Mouse (Mus musculus): ENCODE data around the gene Lpin3.

Gene Lpin3

GRCm38 (mm10) chr2:160932981-160933380 is 52.5 kb downstream of the Lpin3 start:
- no peak for DNase-seq (ENCODE audit: low spot score in 2 of 2)

GRCm38 (mm10) chr2:160933890-160934289 is 53.4 kb downstream of the Lpin3 start:
- no peak for DNase-seq (ENCODE audit: low spot score in 2 of 2)

- no peak for DNase-seq (ENCODE audit: low spot score in 2 of 2)
Measured at GRCm38 (mm10) chr2:160934451-160934850, 54.0 kb downstream of the Lpin3 start.

- DNase-seq (ENCODE audit: low spot score in 2 of 2) = no peak
Measured at GRCm38 (mm10) chr2:160940930-160941709, 60.6 kb downstream of the Lpin3 start.

- DNase-seq (ENCODE audit: low spot score in 2 of 2) = no peak
Measured at GRCm38 (mm10) chr2:160942443-160942842, 62.0 kb downstream of the Lpin3 start.

GRCm38 (mm10) chr2:160951595-160951994 is 71.1 kb downstream of the Lpin3 start:
- no peak for DNase-seq (ENCODE audit: low spot score in 2 of 2)

GRCm38 (mm10) chr2:160953131-160953873 is 72.8 kb downstream of the Lpin3 start:
- no peak for DNase-seq (ENCODE audit: low spot score in 2 of 2)

GRCm38 (mm10) chr2:160954541-160954940 is 74.1 kb downstream of the Lpin3 start:
- no peak for DNase-seq (ENCODE audit: low spot score in 2 of 2)

- no peak for DNase-seq (ENCODE audit: low spot score in 2 of 2)
Measured at GRCm38 (mm10) chr2:160955331-160955730, 74.9 kb downstream of the Lpin3 start.

Measured in spleen, postnatal 10 days (tissue).